Mouse (Mus musculus): ENCODE results near the gene Stk33. TPM values are rescaled to one million over a fixed set of nuclear protein-coding genes. Genes with fewer than 3 reads are reported as not detected.

Gene Stk33
- polyA plus RNA-seq, 1 experiment from 2014 or later: not detected

GRCm38 (mm10) chr7:109326813-109327212 lies 112.1 kb downstream of the Stk33 start:
- no peak for TF ChIP-seq CTCF (IDR thresholded peaks at IDR 0.05; ENCODE audit: low read depth)
- TF ChIP-seq EP300 (IDR thresholded peaks at IDR 0.05; ENCODE audit: low read depth): no peak
- no peak for ATAC-seq
- WGBS (ENCODE audit: insufficient replicate concordance): 46% methylated on average over 4 of the region's 4 CpGs
- Histone ChIP-seq H3K4me1 (ENCODE audit: insufficient read depth) (no peaks in the 10 kb centered on the region), H3K9me3 (ENCODE audit: low read length) (no peaks in the 10 kb centered on the region), H3K36me3 (replicated peaks; ENCODE audit: insufficient read depth, low read length) (no peaks in the 10 kb centered on the region), H3K4me2 (ENCODE audit: low read depth, low read length) (no peak overlapping the region), H3K9ac (replicated peaks) (no peak overlapping the region), H3K4me3 (ENCODE audit: low read depth, low read length) (no peak overlapping the region), H3K27me3 (ENCODE audit: insufficient read depth, low read length) (no peaks in the 10 kb centered on the region), H3K27ac (ENCODE audit: low read depth) (no peak overlapping the region)
- DNase-seq: no peak

GRCm38 (mm10) chr7:109325731-109326130 lies 113.2 kb downstream of the Stk33 start:
- no peaks in the 10 kb centered on the region for H3K9me3 ChIP-seq (ENCODE audit: low read length)
- H3K36me3 ChIP-seq (replicated peaks; ENCODE audit: insufficient read depth, low read length): no peaks in the 10 kb centered on the region
- DNase-seq (no peak), ATAC-seq (no peak)
- H3K4me3 ChIP-seq (ENCODE audit: low read depth, low read length): no peak overlapping the region
- no peak overlapping the region for H3K27ac ChIP-seq (ENCODE audit: low read depth)
- TF ChIP-seq EP300 (IDR thresholded peaks at IDR 0.05; ENCODE audit: low read depth) (no peak), CTCF (IDR thresholded peaks at IDR 0.05; ENCODE audit: low read depth) (no peak)
- no peaks in the 10 kb centered on the region for H3K27me3 ChIP-seq (ENCODE audit: insufficient read depth, low read length)
- H3K4me1 ChIP-seq (ENCODE audit: insufficient read depth): no peaks in the 10 kb centered on the region
- no peak overlapping the region for H3K4me2 ChIP-seq (ENCODE audit: low read depth, low read length)
- WGBS (ENCODE audit: insufficient replicate concordance): 74% methylated on average over 3 of the region's 3 CpGs
- no peak overlapping the region for H3K9ac ChIP-seq (replicated peaks)

DNA sequence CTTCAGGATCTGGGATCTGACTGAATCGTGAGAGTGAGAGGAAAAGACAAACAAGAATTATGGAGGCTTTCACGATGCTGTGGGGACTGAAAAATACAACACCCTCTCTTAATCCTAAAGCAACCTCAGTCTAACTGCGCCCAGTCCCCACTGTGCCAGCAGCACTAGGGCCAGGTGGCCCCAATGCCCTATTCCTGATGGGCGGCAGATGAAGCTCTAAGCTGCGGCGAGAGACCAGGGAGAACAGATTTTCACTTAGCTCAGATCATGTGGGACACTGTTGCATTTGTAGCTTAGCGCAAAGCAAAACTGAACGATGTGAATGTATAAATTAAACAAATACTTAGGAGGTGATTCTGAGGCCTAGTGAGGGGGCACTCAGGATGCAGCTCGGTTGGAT lies 113.7 kb downstream of the Stk33 start:
- ATAC-seq (no peak), DNase-seq (no peak)
- H3K36me3 ChIP-seq (replicated peaks; ENCODE audit: insufficient read depth, low read length): no peaks in the 10 kb centered on the region
- no peak overlapping the region for H3K27ac ChIP-seq (ENCODE audit: low read depth)
- TF ChIP-seq CTCF (IDR thresholded peaks at IDR 0.05; ENCODE audit: low read depth) (no peak), EP300 (IDR thresholded peaks at IDR 0.05; ENCODE audit: low read depth) (no peak)
- no peak overlapping the region for H3K9ac ChIP-seq (replicated peaks)
- no peak overlapping the region for H3K4me3 ChIP-seq (ENCODE audit: low read depth, low read length)
- WGBS (ENCODE audit: insufficient replicate concordance): 75% methylated on average over 9 of the region's 9 CpGs
- H3K4me2 ChIP-seq (ENCODE audit: low read depth, low read length): no peak overlapping the region
- no peaks in the 10 kb centered on the region for H3K9me3 ChIP-seq (ENCODE audit: low read length)
- no peaks in the 10 kb centered on the region for H3K4me1 ChIP-seq (ENCODE audit: insufficient read depth)
- no peaks in the 10 kb centered on the region for H3K27me3 ChIP-seq (ENCODE audit: insufficient read depth, low read length)

- Histone ChIP-seq H3K4me3 (ENCODE audit: low read depth, low read length) (no peak overlapping the region), H3K27ac (ENCODE audit: low read depth) (no peak overlapping the region), H3K4me1 (ENCODE audit: insufficient read depth) (no peaks in the 10 kb centered on the region), H3K36me3 (replicated peaks; ENCODE audit: insufficient read depth, low read length) (no peaks in the 10 kb centered on the region), H3K9me3 (ENCODE audit: low read length) (no peaks in the 10 kb centered on the region), H3K4me2 (ENCODE audit: low read depth, low read length) (no peak overlapping the region), H3K9ac (replicated peaks) (no peak overlapping the region), H3K27me3 (ENCODE audit: insufficient read depth, low read length) (no peaks in the 10 kb centered on the region)
- ATAC-seq (no peak), DNase-seq (no peak)
- WGBS (ENCODE audit: insufficient replicate concordance): 75% methylated on average over 2 of the region's 2 CpGs
- TF ChIP-seq EP300 (IDR thresholded peaks at IDR 0.05; ENCODE audit: low read depth): no peak
- no peak for TF ChIP-seq CTCF (IDR thresholded peaks at IDR 0.05; ENCODE audit: low read depth)
Observed at GRCm38 (mm10) chr7:109309506-109309905, 129.4 kb downstream of the Stk33 start.

DNA sequence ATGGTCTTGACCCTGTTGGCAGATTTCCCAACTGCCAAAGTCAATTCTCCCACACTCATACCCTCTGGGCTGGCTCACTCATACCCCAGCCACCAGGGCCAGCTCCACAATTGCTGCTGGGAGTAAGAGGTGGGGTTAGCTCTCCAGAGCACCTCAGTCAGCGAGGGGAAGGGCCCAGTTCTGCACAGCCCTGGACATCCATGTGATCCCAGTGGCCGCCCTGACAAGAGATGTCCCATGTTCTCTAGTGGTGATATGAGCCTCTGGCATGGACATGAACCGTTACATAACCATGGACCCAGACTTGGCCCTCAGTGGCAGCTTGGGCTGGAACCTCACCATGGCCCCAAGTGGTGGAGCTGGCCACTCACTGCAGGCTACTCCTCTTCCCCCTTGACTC lies 143.1 kb downstream of the Stk33 start:
- no peak for TF ChIP-seq EP300 (IDR thresholded peaks at IDR 0.05; ENCODE audit: low read depth)
- no peak for TF ChIP-seq CTCF (IDR thresholded peaks at IDR 0.05; ENCODE audit: low read depth)
- H3K4me2 ChIP-seq (ENCODE audit: low read depth, low read length): no peak overlapping the region
- H3K27ac ChIP-seq (ENCODE audit: low read depth): no peak overlapping the region
- H3K4me1 ChIP-seq (ENCODE audit: insufficient read depth): no peaks in the 10 kb centered on the region
- H3K4me3 ChIP-seq (ENCODE audit: low read depth, low read length): no peak overlapping the region
- H3K9me3 ChIP-seq (ENCODE audit: low read length): no peaks in the 10 kb centered on the region
- H3K36me3 ChIP-seq (replicated peaks; ENCODE audit: insufficient read depth, low read length): no peaks in the 10 kb centered on the region
- no peak overlapping the region for H3K9ac ChIP-seq (replicated peaks)
- WGBS (ENCODE audit: insufficient replicate concordance): 72% methylated on average over 3 of the region's 3 CpGs
- ATAC-seq: no peak
- no peak for DNase-seq
- no peaks in the 10 kb centered on the region for H3K27me3 ChIP-seq (ENCODE audit: insufficient read depth, low read length)

GRCm38 (mm10) chr7:109295351-109295750 lies 143.5 kb downstream of the Stk33 start:
- Histone ChIP-seq H3K9ac (replicated peaks) (no peak overlapping the region), H3K36me3 (replicated peaks; ENCODE audit: insufficient read depth, low read length) (no peaks in the 10 kb centered on the region), H3K9me3 (ENCODE audit: low read length) (no peaks in the 10 kb centered on the region), H3K4me3 (ENCODE audit: low read depth, low read length) (no peak overlapping the region), H3K4me1 (ENCODE audit: insufficient read depth) (no peaks in the 10 kb centered on the region), H3K27me3 (ENCODE audit: insufficient read depth, low read length) (no peaks in the 10 kb centered on the region), H3K4me2 (ENCODE audit: low read depth, low read length) (no peak overlapping the region), H3K27ac (ENCODE audit: low read depth) (no peak overlapping the region)
- DNase-seq (no peak), ATAC-seq (no peak)
- no peak for TF ChIP-seq EP300 (IDR thresholded peaks at IDR 0.05; ENCODE audit: low read depth)
- TF ChIP-seq CTCF (IDR thresholded peaks at IDR 0.05; ENCODE audit: low read depth): no peak
- WGBS (ENCODE audit: insufficient replicate concordance): 73% methylated on average over 4 of the region's 5 CpGs

DNA sequence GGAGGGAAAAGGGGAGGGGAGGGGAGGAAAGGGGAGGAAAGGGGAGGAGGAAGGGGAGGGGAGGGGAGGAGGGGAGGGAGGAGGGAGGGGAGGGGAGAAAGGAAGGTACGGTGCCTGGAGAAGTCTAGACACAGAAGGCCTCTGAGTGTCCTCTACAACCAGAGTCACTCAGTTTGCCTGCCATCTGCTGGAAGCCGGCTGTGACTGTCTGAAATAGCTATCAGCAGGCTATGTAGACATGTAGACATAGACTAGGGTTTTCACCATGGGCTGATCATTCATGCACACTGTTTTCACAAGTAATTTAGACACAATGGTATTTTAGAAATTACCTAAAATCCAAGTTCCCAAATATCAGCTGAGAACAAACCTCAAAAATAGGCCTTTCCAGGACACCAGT lies 148.4 kb downstream of the Stk33 start:
- H3K4me3 ChIP-seq (ENCODE audit: low read depth, low read length): no peak overlapping the region
- H3K4me1 ChIP-seq (ENCODE audit: insufficient read depth): no peaks in the 10 kb centered on the region
- no peak overlapping the region for H3K9ac ChIP-seq (replicated peaks)
- H3K36me3 ChIP-seq (replicated peaks; ENCODE audit: insufficient read depth, low read length): no peaks in the 10 kb centered on the region
- no peak for DNase-seq
- ATAC-seq: no peak
- no peak overlapping the region for H3K4me2 ChIP-seq (ENCODE audit: low read depth, low read length)
- TF ChIP-seq EP300 (IDR thresholded peaks at IDR 0.05; ENCODE audit: low read depth) (no peak), CTCF (IDR thresholded peaks at IDR 0.05; ENCODE audit: low read depth) (0 out of 2 replicates have a peak, but pooled peaks have one; percentile 17)
- WGBS (ENCODE audit: insufficient replicate concordance): 26% methylated on average over 2 of the region's 2 CpGs
- H3K27me3 ChIP-seq (ENCODE audit: insufficient read depth, low read length): no peaks in the 10 kb centered on the region
- H3K9me3 ChIP-seq (ENCODE audit: low read length): no peaks in the 10 kb centered on the region
- H3K27ac ChIP-seq (ENCODE audit: low read depth): no peak overlapping the region

Measured in liver, postnatal 0 days (tissue).